Mouse (Mus musculus): ENCODE data around the gene 4930519P11Rik. TPM values are rescaled to one million over a fixed set of nuclear protein-coding genes. Genes with fewer than 3 reads are reported as not detected.

Gene 4930519P11Rik
- 0.56 and 1.0 TPM in 2 replicates for polyA plus RNA-seq (2014; fragmentation: Nextera tagmentation; extraction: Ambion mirVana)

DNA sequence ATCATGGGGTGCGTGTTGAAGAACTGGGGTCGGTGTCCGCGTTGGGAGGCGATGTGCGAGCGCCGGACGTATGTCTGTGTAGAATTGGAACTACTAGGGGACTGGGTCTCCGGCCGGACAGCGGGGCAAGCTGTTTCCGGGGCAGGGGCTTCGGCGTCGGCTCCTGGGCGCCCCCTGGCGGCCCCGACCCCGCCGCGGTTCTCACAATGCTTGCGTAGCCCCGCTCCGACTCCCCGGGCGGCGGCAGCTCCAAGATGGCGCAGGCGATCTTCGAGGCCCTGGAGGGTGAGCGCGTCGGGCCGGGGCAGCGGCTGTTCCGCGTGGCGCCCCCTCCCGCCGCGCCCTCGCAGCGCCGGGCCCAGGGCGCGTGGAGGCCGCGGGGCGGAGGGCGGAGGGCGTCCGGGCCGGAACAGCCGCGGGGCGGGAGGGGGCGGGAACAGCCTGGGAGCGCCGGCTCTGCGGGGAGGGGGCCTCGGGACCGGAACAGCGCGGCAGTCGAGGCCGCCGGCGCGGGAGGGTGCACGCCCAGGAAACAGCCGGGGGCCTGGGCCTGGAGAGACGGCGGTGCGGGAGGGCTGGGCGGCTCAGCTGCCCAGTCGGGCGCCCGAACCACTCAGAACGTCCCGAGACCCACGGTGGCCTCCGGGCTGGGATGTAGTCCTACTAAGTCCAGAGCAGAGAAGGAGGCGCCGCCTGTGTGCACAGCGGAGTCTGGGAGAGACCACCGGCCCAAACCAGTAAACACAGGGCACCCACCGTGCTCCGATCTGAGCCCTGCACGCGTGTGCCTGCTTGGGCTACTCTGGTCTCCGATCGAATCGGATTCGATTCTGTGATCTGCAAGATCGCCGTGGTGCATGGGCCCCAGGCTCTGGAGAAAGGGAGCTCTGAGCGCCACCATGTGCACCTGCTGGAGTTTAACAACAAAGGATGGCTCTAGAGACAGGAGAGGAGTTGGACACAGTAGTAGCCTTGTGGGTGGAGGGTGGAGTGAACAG, at the start of gene 4930519P11Rik, which contains the start of gene Zfp341:
Gene 4930519P11Rik (minus strand): TSS at position 320 of the 998 bp plus-strand sequence.
Gene Zfp341 (plus strand): TSS at position 180 of the 998 bp plus-strand sequence.
- H3K4me3 ChIP-seq (ENCODE audit: low read depth, low read length) = peak within 1 kb of the TSS; percentile 58
- H3K4me2 ChIP-seq (replicated peaks; ENCODE audit: low read depth, low read length) = peak within 1 kb of the TSS; percentile 80
- ATAC-seq (ENCODE audit: low FRiP score) (peak; percentile 95), DNase-seq (ENCODE audit: low spot score) (peak; percentile 98)
- under 1% methylated on average over 72 of the region's 98 CpGs for WGBS
- peak within 1 kb of the TSS; percentile 86 for H3K9ac ChIP-seq (ENCODE audit: low read depth, low read length)
- H3K36me3 ChIP-seq (ENCODE audit: control insufficient read depth, insufficient read depth, low read length) = no peaks in the 10 kb centered on the region
- no peaks in the 10 kb centered on the region for H3K27me3 ChIP-seq (ENCODE audit: control insufficient read depth, insufficient read depth, low read length)
- H3K9me3 ChIP-seq (ENCODE audit: control insufficient read depth, low read length) = no peaks in the 10 kb centered on the region
- no peaks in the 10 kb centered on the region for H3K4me1 ChIP-seq (replicated peaks; ENCODE audit: control insufficient read depth, insufficient read depth, low read length)
- H3K27ac ChIP-seq (ENCODE audit: low read depth, low read length) = peak within 1 kb of the TSS; percentile 98

DNA sequence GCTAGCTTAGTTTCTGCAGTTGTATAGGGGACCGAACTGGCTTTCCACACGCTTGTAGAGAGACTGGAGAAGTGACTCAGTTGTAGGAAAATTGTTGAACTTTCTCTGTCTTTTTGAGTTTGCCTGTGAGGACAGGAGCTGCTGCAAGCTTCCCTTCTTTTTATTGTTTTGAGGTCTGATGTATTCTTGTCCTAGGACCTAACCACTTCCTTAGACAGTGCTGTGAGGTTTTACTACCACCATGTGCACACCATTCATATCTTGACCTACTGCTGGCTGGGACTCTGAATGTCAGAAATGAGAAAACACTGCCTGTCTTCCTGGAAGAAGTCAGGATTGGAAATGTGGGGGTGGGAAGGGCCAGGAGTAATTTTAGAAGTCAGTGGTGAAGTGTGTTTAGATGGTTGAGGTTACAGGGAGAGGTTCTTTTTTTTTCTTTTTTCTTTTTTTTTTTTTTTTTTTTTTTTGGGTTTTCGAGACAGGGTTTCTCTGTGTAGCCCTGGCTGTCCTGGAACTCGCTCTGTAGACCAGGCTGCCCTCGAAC, 46.4 kb upstream of the 4930519P11Rik start:
- ATAC-seq (ENCODE audit: low FRiP score) = no peak
- no peak for DNase-seq (ENCODE audit: low spot score)
- H3K4me3 ChIP-seq (ENCODE audit: low read depth, low read length) = no peak overlapping the region
- no peaks in the 10 kb centered on the region for H3K9me3 ChIP-seq (ENCODE audit: control insufficient read depth, low read length)
- H3K4me2 ChIP-seq (replicated peaks; ENCODE audit: low read depth, low read length) = 0 out of 2 replicates have a peak overlapping the region, but pooled peaks have one; percentile 3
- no peaks in the 10 kb centered on the region for H3K36me3 ChIP-seq (ENCODE audit: control insufficient read depth, insufficient read depth, low read length)
- H3K9ac ChIP-seq (ENCODE audit: low read depth, low read length) = no peak overlapping the region
- no peak overlapping the region for H3K27ac ChIP-seq (ENCODE audit: low read depth, low read length)
- 88% methylated on average over 4 of the region's 5 CpGs for whole genome bisulfite sequencing
- H3K4me1 ChIP-seq (replicated peaks; ENCODE audit: control insufficient read depth, insufficient read depth, low read length) = peaks cover 10% of the 10 kb centered on the region
- H3K27me3 ChIP-seq (ENCODE audit: control insufficient read depth, insufficient read depth, low read length) = no peaks in the 10 kb centered on the region

DNA sequence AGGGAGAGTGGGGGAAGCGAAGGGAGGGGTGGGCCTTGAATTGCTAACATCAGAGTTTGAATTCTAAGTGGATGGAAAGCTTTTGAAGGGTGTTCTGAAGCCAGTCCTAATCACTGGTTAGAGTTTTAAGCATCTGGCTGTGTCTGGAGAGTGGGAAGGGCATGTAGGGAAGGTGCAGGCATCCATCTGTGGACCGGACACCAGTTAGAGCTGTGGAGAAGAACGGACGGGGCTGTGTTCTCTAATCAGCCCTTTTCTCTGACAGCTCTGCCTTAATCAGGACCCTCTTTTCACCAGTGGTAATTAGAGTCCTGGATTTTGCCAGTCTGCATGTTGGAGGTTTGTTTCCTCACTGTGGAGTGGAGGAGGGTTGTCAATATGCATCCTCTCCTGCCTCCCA, 45.8 kb upstream of the 4930519P11Rik start:
- no peak overlapping the region for H3K9ac ChIP-seq (ENCODE audit: low read depth, low read length)
- WGBS = 98% methylated on average over 4 of the region's 4 CpGs

DNA sequence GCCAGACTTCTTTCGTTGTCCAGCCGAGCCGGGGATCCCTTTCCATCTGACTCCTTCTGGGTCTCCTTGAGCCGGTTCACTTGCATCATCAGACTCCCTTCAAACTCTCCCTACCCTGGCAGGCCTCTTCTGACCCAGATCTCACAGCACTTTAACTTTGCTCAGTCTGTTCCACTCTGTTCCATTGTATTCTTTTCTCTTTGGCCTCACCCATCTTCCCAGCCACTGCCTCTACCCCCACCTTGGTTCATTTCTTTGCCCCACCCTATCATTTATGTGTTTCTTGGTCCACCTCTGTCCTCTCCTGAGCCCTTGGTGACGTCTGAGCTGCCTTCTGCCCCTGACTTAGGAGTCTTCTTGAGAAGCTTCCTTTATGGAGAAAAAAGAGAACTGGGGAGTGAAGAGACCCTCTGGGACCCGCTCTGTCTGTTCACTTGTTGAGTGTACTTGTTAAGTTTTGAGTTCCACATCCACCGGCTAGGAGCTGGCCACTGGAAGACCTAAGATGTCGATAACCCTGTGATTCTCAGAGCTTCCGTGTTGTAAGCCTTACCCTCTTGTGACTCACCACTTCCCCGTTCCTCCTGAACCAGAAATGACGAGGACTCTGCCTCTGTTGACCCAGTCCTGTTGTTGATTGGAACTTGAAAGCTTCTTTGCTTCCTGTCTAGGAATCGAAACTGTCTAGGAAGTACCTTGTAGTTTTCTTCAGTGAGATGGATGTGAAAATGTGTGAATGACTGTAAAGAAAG, 44.4 kb upstream of the 4930519P11Rik start:
- peak; percentile 38 for ATAC-seq (ENCODE audit: low FRiP score)
- peak; percentile 33 for DNase-seq (ENCODE audit: low spot score)
- no peaks in the 10 kb centered on the region for H3K36me3 ChIP-seq (ENCODE audit: control insufficient read depth, insufficient read depth, low read length)
- no peaks in the 10 kb centered on the region for H3K9me3 ChIP-seq (ENCODE audit: control insufficient read depth, low read length)
- peaks cover 10% of the 10 kb centered on the region for H3K4me1 ChIP-seq (replicated peaks; ENCODE audit: control insufficient read depth, insufficient read depth, low read length)
- no peaks in the 10 kb centered on the region for H3K27me3 ChIP-seq (ENCODE audit: control insufficient read depth, insufficient read depth, low read length)
- peak overlapping the region; percentile 95 for H3K9ac ChIP-seq (ENCODE audit: low read depth, low read length)
- 16% methylated on average over 12 of the region's 12 CpGs for WGBS
- H3K4me2 ChIP-seq (replicated peaks; ENCODE audit: low read depth, low read length) = peak overlapping the region; percentile 82
- peak overlapping the region; percentile 25 for H3K27ac ChIP-seq (ENCODE audit: low read depth, low read length)
- peak overlapping the region; percentile 90 for H3K4me3 ChIP-seq (ENCODE audit: low read depth, low read length)

More for the DNA sequence above, 45.8 kb upstream of the 4930519P11Rik start:
- H3K4me1 ChIP-seq (replicated peaks; ENCODE audit: control insufficient read depth, insufficient read depth, low read length) = peaks cover 10% of the 10 kb centered on the region
- DNase-seq (ENCODE audit: low spot score) (no peak), ATAC-seq (ENCODE audit: low FRiP score) (no peak)
- H3K4me2 ChIP-seq (replicated peaks; ENCODE audit: low read depth, low read length) = peak overlapping the region; percentile 82
- H3K36me3 ChIP-seq (ENCODE audit: control insufficient read depth, insufficient read depth, low read length) = no peaks in the 10 kb centered on the region
- no peaks in the 10 kb centered on the region for H3K9me3 ChIP-seq (ENCODE audit: control insufficient read depth, low read length)
- H3K4me3 ChIP-seq (ENCODE audit: low read depth, low read length) = no peak overlapping the region
- no peaks in the 10 kb centered on the region for H3K27me3 ChIP-seq (ENCODE audit: control insufficient read depth, insufficient read depth, low read length)
- H3K27ac ChIP-seq (ENCODE audit: low read depth, low read length) = no peak overlapping the region

DNA sequence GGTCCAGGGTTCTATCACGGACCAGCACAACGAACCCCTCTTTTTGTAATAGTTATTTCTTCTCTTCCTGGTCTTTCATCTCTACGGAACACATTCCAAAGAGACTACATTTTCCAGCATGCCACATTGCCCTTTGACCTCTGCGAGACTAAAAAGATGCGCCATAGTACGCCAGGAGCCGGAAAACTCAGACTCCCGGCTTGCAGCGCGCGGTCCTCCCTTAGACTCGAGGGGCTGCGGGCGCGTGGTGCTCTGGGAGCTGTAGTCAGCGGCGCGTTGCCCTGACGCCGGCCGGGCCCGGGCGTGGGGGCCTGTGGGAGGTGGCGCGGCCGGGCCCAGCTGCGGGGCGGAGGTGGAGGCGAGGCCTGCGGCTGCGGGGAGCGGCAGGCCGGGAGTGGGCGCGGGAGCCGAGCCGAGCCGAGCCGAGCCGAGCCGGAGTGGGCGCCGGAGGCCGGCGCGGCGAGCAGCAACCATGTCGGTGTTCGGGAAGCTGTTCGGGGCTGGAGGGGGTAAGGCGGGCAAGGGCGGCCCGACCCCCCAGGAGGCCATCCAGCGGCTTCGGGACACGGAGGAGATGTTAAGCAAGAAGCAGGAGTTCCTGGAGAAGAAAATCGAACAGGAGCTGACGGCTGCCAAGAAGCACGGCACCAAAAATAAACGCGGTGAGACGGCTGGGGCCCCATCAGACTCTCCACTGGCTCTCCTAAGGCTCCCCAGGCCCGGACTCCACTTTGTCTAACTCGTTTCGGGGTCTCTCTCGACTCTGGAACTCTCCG, 43.7 kb upstream of the 4930519P11Rik start:
- H3K9me3 ChIP-seq (ENCODE audit: control insufficient read depth, low read length) = no peaks in the 10 kb centered on the region
- WGBS = under 1% methylated on average over 67 of the region's 67 CpGs
- no peaks in the 10 kb centered on the region for H3K27me3 ChIP-seq (ENCODE audit: control insufficient read depth, insufficient read depth, low read length)
- peak overlapping the region; percentile 90 for H3K4me3 ChIP-seq (ENCODE audit: low read depth, low read length)
- DNase-seq (ENCODE audit: low spot score) (peak; percentile 97), ATAC-seq (ENCODE audit: low FRiP score) (peak; percentile 99)
- peak overlapping the region; percentile 95 for H3K9ac ChIP-seq (ENCODE audit: low read depth, low read length)
- peak overlapping the region; percentile 25 for H3K27ac ChIP-seq (ENCODE audit: low read depth, low read length)
- no peaks in the 10 kb centered on the region for H3K36me3 ChIP-seq (ENCODE audit: control insufficient read depth, insufficient read depth, low read length)
- peak overlapping the region; percentile 82 for H3K4me2 ChIP-seq (replicated peaks; ENCODE audit: low read depth, low read length)
- H3K4me1 ChIP-seq (replicated peaks; ENCODE audit: control insufficient read depth, insufficient read depth, low read length) = peaks cover 10% of the 10 kb centered on the region

DNA sequence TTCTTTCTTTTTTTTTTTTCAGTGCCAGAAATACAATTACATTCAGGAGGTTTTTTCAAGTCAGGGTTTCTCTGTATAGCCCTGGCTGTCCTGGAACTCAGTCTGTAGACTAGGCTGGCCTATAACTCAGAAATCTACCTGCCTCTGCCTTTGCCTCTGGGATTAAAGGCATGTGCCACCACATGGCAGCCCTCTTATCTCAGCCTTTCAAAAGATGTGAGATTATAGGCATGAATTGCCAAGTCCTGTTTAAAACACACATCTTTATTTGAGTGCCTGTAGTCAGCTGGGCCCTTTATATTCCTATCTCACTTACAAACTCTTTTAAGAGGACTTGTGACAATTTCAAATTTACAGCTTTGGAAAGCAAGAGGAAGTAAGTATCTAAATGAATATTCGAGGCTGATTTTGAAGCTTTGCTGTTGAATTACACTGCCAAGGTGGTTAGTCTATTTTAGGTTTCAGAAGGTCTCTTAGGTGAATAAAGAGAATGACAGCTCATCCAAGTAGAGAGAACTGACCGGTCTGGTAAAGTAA, 42.7 kb upstream of the 4930519P11Rik start:
- DNase-seq (ENCODE audit: low spot score) (no peak), ATAC-seq (ENCODE audit: low FRiP score) (no peak)
- no peaks in the 10 kb centered on the region for H3K27me3 ChIP-seq (ENCODE audit: control insufficient read depth, insufficient read depth, low read length)
- 88% methylated on average over 2 of the region's 2 CpGs for WGBS
- H3K27ac ChIP-seq (ENCODE audit: low read depth, low read length) = no peak overlapping the region
- H3K4me2 ChIP-seq (replicated peaks; ENCODE audit: low read depth, low read length) = peak overlapping the region; percentile 22
- H3K9me3 ChIP-seq (ENCODE audit: control insufficient read depth, low read length) = no peaks in the 10 kb centered on the region
- no peaks in the 10 kb centered on the region for H3K36me3 ChIP-seq (ENCODE audit: control insufficient read depth, insufficient read depth, low read length)
- H3K4me1 ChIP-seq (replicated peaks; ENCODE audit: control insufficient read depth, insufficient read depth, low read length) = peaks cover 10% of the 10 kb centered on the region
- no peak overlapping the region for H3K4me3 ChIP-seq (ENCODE audit: low read depth, low read length)
- 0 out of 2 replicates have a peak overlapping the region, but pooled peaks have one; percentile 5 for H3K9ac ChIP-seq (ENCODE audit: low read depth, low read length)

DNA sequence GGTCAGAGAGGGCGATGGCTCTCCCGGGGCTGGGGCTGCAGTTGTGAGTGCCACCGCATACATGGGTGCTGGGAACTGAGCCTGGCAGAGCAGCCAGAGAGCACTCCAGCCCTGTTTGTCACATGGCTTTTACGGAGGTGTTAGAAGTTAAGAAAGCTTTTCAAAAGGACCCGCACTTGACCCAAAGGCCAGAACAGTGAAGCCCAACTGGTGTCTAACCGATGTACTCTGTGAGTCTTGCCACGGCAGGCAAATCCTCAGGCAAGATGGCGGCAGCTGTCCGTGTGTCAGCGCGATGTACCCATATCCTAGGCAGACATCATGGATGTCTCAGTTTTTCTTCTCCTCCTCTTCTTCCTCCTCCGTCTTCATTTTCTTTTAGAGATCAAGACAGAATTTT, 41.7 kb upstream of the 4930519P11Rik start:
- H3K36me3 ChIP-seq (ENCODE audit: control insufficient read depth, insufficient read depth, low read length) = no peaks in the 10 kb centered on the region
- peaks cover 10% of the 10 kb centered on the region for H3K4me1 ChIP-seq (replicated peaks; ENCODE audit: control insufficient read depth, insufficient read depth, low read length)
- H3K4me2 ChIP-seq (replicated peaks; ENCODE audit: low read depth, low read length) = no peak overlapping the region
- no peaks in the 10 kb centered on the region for H3K27me3 ChIP-seq (ENCODE audit: control insufficient read depth, insufficient read depth, low read length)
- ATAC-seq (ENCODE audit: low FRiP score) (no peak), DNase-seq (ENCODE audit: low spot score) (no peak)
- 92% methylated on average over 12 of the region's 12 CpGs for WGBS
- H3K9me3 ChIP-seq (ENCODE audit: control insufficient read depth, low read length) = no peaks in the 10 kb centered on the region
- no peak overlapping the region for H3K27ac ChIP-seq (ENCODE audit: low read depth, low read length)
- H3K4me3 ChIP-seq (ENCODE audit: low read depth, low read length) = no peak overlapping the region
- H3K9ac ChIP-seq (ENCODE audit: low read depth, low read length) = no peak overlapping the region
